In genomic region chr19:10267057-10267456, GRCm38 (mm10) we compare ENCODE assay signal across 9 mouse cellular contexts. TPM values are rescaled to one million over a fixed set of nuclear protein-coding genes. Genes with fewer than 3 reads are reported as not detected.
DNase-seq lines count a peak whose midpoint lies in the region; ATAC-seq lines count a peak whose summit lies in the region.
"Had no signal": no experiment of that assay in that cellular context is flagged by ENCODE, and none has a peak within 500 bp of the region (broad histone marks: within the 10 kb centered on the region; RNA-seq: fewer than 3 reads in every experiment).

No protein-coding gene starts in this region.

- DNase-seq in embryo, embryonic 10.5 days (ENCODE audit: low spot score): peak; percentile 44
- DNase-seq in embryo, embryonic 10 days (ENCODE audit: low spot score): no peak
- peak; percentile 83 for DNase-seq in Muller cell, postnatal 12 days (ENCODE audit: inconsistent ontology term)
- DNase-seq in kidney, postnatal 25 days: peak; percentile 23 to 61
- DNase-seq in frontal cortex, adult 2 months (ENCODE audit: extremely low spot score in 1 of 2, low spot score in 1 of 2): no peak

- WGBS in heart, embryonic 13.5 days: 24% methylated on average over 15 of the region's 15 CpGs
- WGBS in neural tube, embryonic 12.5 days: 13% methylated on average over 15 of the region's 15 CpGs

- peak overlapping the region; percentile 36 for H3K4me2 ChIP-seq in heart, embryonic 13.5 days
- H3K4me2 ChIP-seq in neural tube, embryonic 12.5 days (replicated peaks): peak overlapping the region; percentile 9; the same call in 1 of the 2 replicates
- H3K4me2 ChIP-seq: embryonic facial prominence, embryonic 15.5 days had no signal

- H3K27me3 ChIP-seq in heart, embryonic 13.5 days (replicated peaks): peaks cover 34% of the 10 kb centered on the region
- H3K27me3 ChIP-seq in neural tube, embryonic 12.5 days (replicated peaks): peaks cover 65% of the 10 kb centered on the region
- H3K27me3 ChIP-seq: embryonic facial prominence, embryonic 15.5 days had no signal

- H3K4me1 ChIP-seq in heart, embryonic 13.5 days: peaks cover 18% of the 10 kb centered on the region
- H3K4me1 ChIP-seq in neural tube, embryonic 12.5 days: peaks cover 8% of the 10 kb centered on the region

- H3K36me3 ChIP-seq in heart, embryonic 13.5 days: no peaks in the 10 kb centered on the region
- H3K36me3 ChIP-seq in neural tube, embryonic 12.5 days: no peaks in the 10 kb centered on the region
- H3K36me3 ChIP-seq: embryonic facial prominence, embryonic 15.5 days had no signal

- H3K9ac ChIP-seq in heart, embryonic 13.5 days: peak overlapping the region; percentile 70
- peak overlapping the region; percentile 5; the same call in 1 of the 2 replicates for H3K9ac ChIP-seq in neural tube, embryonic 12.5 days
- H3K9ac ChIP-seq: embryonic facial prominence, embryonic 15.5 days had no signal

- no peak for ATAC-seq in heart, embryonic 13.5 days (ENCODE audit: extremely low read depth, insufficient number of reproducible peaks, low FRiP score, low TSS enrichment)
- peak; percentile 52; the same call in 1 of the 2 replicates for ATAC-seq in neural tube, embryonic 12.5 days (ENCODE audit: low FRiP score, low read depth)
- no peak for ATAC-seq in activated CD4-positive, CD25-positive, alpha-beta regulatory T cell, adult 4 months

- H3K9me3 ChIP-seq in heart, embryonic 13.5 days: no peaks in the 10 kb centered on the region
- no peaks in the 10 kb centered on the region for H3K9me3 ChIP-seq in neural tube, embryonic 12.5 days
- H3K9me3 ChIP-seq: embryonic facial prominence, embryonic 15.5 days had no signal

- H3K27ac ChIP-seq in heart, embryonic 13.5 days (replicated peaks): peak overlapping the region; percentile 45
- no peak overlapping the region for H3K27ac ChIP-seq in neural tube, embryonic 12.5 days
- H3K27ac ChIP-seq: embryonic facial prominence, embryonic 15.5 days had no signal

- H3K4me3 ChIP-seq in heart, embryonic 13.5 days: no peak overlapping the region
- H3K4me3 ChIP-seq in neural tube, embryonic 12.5 days: no peak overlapping the region
- H3K4me3 ChIP-seq: embryonic facial prominence, embryonic 15.5 days had no signal

RNA-seq across cellular contexts. Expression of gene Myrf, which starts 26.5 kb away (rescaled TPM):
- 8.4 and 11.1 TPM in 2 replicates for polyA plus RNA-seq in heart, embryonic 13.5 days (2015; fragmentation: Nextera tagmentation; extraction: Ambion mirVana)
- 1.0 and 1.4 TPM in 2 replicates for polyA plus RNA-seq in neural tube, embryonic 12.5 days (2016; fragmentation: Nextera tagmentation; extraction: Ambion mirVana)
- under 1 TPM in 1 of 2 experiments, not detected in 1; 0.09 TPM for polyA plus RNA-seq in activated CD4-positive, CD25-positive, alpha-beta regulatory T cell, adult 4 months (2017; shearing (Covaris generic))
- 13.4 and 14.4 TPM in 2 replicates for polyA plus RNA-seq in frontal cortex, adult 2 months (2012; rRNA removed)

RNA-seq across cellular contexts. Expression of gene Dagla, which starts 37.6 kb away (rescaled TPM):
- polyA plus RNA-seq in heart, embryonic 13.5 days (2015; fragmentation: Nextera tagmentation; extraction: Ambion mirVana): 0.96 and 0.99 TPM in 2 replicates
- polyA plus RNA-seq in neural tube, embryonic 12.5 days (2016; fragmentation: Nextera tagmentation; extraction: Ambion mirVana): 4.9 and 5.0 TPM in 2 replicates
- under 1 TPM in 1 of 2 experiments, not detected in 1; 0.20 TPM for polyA plus RNA-seq in activated CD4-positive, CD25-positive, alpha-beta regulatory T cell, adult 4 months (2017; shearing (Covaris generic))
- 46.8 and 52.7 TPM in 2 replicates for polyA plus RNA-seq in frontal cortex, adult 2 months (2012; rRNA removed)

Comparison
In these comparisons a context has a peak if more than half of its experiments do, and no peak if none do; other contexts are left out.
1. DNase-seq: peak in embryo, embryonic 10.5 days (single experiment), Muller cell, postnatal 12 days (single experiment) and kidney, postnatal 25 days (2 of 2); none in embryo, embryonic 10 days (single experiment) and frontal cortex, adult 2 months (0 of 2).